Mouse (Mus musculus) embryonic stem cell, embryonic (primary cell): ENCODE data around the gene P3h4.

Experiments used
- CTCF ChIA-PET, 4 experiments: fragments of 300-600 bp in 2 of 4; fragments of 350-600 bp in 2 of 4; sonication (Branson Sonifier 250); formaldehyde crosslinking; loops; one replicate each; lab custom pipeline; 2022; ENCODE audit warnings: inconsistent platforms in 2 of 4; lab: Charles Lee
- POLR2A ChIA-PET, 4 experiments: fragments of 300-600 bp in 2 of 4; fragments of 350-600 bp in 2 of 4; sonication (Branson Sonifier 250); formaldehyde crosslinking; loops; one replicate each; lab custom pipeline; 2022; ENCODE audit warnings: antibody characterized with exemption in 4 of 4, inconsistent platforms in 1 of 4; lab: Charles Lee

P3h4 gene

DNA sequence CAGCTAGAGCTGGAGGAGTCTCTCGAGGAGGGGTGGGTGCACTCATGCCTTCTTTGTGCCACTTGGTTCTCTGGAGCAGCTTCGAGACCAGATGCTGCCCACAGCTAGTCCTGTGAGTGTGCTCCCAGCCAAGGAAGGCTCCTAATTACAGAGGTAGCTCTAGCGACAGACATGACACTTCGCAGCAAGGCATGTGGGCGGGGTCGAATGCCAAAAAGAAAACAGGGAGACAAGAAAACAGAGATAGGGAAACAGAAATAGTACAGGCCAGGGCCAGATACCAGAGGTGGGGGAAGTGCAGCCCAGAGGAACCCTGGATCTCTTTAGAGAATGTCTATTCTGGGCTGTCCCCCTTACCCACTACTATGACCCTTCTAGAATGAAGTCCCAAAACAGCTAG, 12.4 kb downstream of the P3h4 start:
- POLR2A ChIA-PET = interaction anchor here in 2 of 4 experiments (0.8 to 3.6 kb wide), 11 partner anchors 8 to 216 kb away, joined by 3 to 15 read pairs (median 4); partner anchors contain the start of genes Acly (in 1 of the 2) and Eif1 (in 1 of the 2)
- CTCF ChIA-PET = interaction anchor here in 2 of 4 experiments (0.5 to 1.4 kb wide), 4 partner anchors 9 to 79 kb away, joined by 3 to 6 read pairs (median 3); no protein-coding TSS in a partner anchor

DNA sequence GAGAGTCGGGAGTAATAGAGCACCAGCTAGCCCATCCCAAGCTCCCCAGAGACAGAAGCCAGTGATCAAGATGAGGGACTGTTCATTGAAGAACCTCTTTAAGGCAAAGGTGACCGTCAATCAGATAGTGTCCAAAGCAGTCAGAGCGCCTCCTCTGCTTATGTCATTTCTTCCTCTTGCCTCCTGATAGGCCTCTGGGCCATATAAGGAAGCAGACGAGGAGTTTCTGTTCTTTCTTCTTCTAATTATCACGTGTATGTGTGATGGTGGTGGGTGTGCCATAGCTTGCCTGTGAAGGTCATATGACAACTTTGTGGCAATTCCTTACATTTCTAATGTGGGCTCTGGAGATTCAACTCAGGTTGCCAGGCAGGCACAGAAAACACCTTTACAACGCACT, 13.8 kb downstream of the P3h4 start:
- ChIA-PET CTCF (interaction anchor here (0.6 to 1.7 kb wide), 9 partner anchors 9 to 1860 kb away, joined by 3 to 6 read pairs (median 3); partner anchors contain the start of genes Klhl11 (in 1 of the 4) and P3h4 (in 1 of the 4)), POLR2A (interaction anchor here (0.6 to 3.6 kb wide), 27 partner anchors 7 to 127 kb away, joined by 3 to 15 read pairs (median 7); partner anchors contain the start of genes Eif1 (in 3 of the 4), Acly (in 2 of the 4), Hap1 (in 2 of the 4) and P3h4 (in 2 of the 4))

DNA sequence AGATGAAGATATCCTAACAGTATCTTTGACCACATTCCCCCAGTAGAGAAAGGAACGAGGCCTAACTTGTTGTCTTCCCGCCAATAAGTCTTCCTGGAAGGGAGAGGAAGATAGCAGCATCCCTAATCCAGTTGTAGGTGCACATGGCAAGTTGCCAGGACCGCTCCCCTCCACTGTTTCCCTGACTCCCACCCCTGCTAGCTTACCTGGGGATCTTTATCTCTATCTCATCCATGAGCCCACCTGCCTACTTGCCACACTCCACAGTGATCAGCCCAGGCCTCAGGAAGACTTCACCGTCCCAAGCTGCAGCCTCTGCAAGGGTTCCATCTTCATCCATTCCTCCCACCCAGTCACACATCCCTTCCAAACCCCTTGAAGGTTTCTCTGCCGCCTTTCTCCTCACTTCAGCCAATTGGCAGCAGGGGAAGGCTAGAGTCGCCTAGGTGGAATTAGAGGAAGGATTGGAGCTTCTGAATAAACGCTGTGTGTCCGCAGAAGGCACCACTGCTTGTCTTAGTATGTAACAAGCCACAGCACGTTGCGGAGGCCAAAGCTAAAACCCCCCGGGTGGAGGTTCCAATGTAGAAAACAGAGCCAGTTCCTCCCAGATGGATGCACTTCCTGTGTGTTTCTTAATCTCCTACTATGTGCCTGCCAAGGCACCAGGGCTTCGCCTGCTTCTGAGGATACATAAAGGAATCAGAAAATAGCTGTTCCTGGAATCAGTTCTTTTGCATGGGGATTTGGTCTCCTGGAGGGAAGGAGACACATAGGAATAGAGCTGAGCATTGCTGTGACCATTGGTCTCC, 14.7 kb downstream of the P3h4 start:
- ChIA-PET CTCF (interaction anchor here (0.6 to 1.7 kb wide), 13 partner anchors 8 to 143 kb away, joined by 3 to 9 read pairs (median 3); partner anchors contain the start of genes Klhl11 (in 1 of the 4) and P3h4 (in 1 of the 4)), POLR2A (interaction anchor here (0.6 to 3.6 kb wide), 33 partner anchors 8 to 409 kb away, joined by 3 to 15 read pairs (median 6); partner anchors contain the start of genes Eif1 (in 3 of the 4), Acly (in 2 of the 4), Hap1 (in 2 of the 4) and P3h4 (in 2 of the 4))

DNA sequence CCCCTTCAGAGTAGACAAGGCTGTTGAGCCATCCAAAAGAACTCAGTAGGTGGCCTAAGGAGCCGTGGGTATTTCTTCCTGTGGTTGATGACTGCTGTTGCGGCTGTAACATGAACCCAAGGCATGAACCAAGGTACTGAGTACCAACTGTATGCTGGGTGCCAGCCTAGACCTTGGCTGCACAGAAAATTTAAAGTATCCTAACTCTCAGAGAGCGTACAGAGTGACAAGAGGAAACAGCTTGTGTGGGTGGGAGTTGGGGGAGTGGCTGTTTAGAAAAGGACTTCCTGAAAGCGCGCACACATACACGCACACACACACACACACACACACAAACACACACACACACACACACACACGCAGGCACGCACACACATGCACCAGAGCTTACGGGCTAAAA, 15.3 kb downstream of the P3h4 start:
- ChIA-PET POLR2A (interaction anchor here in 3 of 4 experiments (0.6 to 3.6 kb wide), 19 partner anchors 8 to 410 kb away, joined by 3 to 15 read pairs (median 6); partner anchors contain the start of genes P3h4 (in 2 of the 3), Acly (in 1 of the 3), Eif1 (in 1 of the 3) and Fkbp10 (in 1 of the 3)), CTCF (interaction anchor here in 3 of 4 experiments (0.6 to 1.7 kb wide), 6 partner anchors 8 to 26 kb away, joined by 3 to 8 read pairs (median 4); partner anchors contain the start of gene P3h4 (in 1 of the 3))

DNA sequence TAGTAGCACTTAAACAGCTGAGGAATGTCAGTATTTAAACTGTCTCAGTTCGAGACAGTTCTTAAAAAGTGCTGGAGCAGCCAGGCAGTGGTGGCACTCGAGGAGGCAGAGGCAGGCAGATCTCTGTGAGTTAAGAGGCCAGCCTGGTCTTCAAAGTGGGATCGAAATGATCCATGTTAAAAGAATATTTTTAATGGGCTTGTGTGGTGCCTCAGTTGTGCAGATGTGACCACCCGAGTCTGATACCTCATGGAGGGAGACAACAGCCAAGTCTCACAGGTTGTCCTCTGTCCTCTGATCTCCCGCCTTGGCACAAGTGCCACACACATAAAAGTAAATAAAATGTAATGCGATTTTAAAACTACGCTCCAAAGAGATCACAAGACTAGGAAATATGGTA, 16.1 kb downstream of the P3h4 start:
- CTCF ChIA-PET = interaction anchor here in 1 of 4 experiments (2.6 kb wide), 1 partner anchor 10 kb away, joined by 23 read pairs; no protein-coding TSS in a partner anchor
- POLR2A ChIA-PET = interaction anchor here (0.9 to 19.0 kb wide), 21 partner anchors 9 to 541 kb away, joined by 3 to 626 read pairs (median 32); partner anchors contain the start of genes Eif1 (in 2 of the 4), Fkbp10 (in 2 of the 4), Hap1 (in 2 of the 4) and P3h4 (in 2 of the 4)

DNA sequence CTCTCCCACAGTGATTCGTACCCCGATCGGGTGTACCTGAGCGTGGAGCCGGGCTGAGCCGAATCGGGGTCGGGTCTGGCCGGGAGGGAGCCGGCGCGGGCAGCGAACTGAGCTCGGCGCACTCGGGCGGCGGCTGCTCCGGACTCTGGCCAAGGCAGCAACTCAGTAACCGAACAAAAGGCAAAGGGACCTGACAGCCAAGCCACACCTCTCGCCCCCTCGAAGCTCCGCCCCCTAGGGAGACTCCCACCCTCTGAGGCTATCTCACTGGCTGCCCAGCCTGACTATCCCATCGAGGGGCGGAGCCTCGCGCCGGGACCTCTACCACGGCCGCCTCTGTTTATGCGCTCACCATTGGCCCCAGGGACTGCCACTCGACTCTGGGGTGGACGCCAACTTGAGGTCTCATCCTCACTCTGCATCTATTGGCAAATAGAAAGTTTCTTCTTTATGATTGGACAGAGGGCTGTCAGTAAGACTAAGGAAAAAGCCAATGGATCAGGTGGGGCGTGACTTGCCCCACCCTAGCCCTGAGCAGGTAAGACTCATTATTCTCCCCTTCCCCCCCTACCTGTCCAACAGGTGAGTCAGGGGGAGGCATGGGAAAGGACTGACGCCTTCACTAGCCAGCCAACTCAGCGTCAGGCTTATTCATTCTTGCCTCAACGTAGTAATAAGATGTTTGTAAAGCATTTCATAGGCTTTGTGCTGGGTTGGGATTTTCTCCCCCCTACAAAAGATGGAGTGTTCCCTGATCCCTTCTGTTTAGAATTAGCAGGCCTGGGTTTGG, 16.8 kb downstream of the P3h4 start, which contains the start of gene Jup:
Gene Jup (minus strand): TSS at position 164 of the 790 bp plus-strand sequence.
- ChIA-PET CTCF (interaction anchor here (0.5 to 3.6 kb wide), 48 partner anchors 10 to 1611 kb away, joined by 3 to 24 read pairs (median 3); partner anchors contain the start of genes P3h4 (in 3 of the 4), Acly (in 1 of the 4), Dnajc7 (in 1 of the 4) and Fkbp10 (in 1 of the 4)), POLR2A (interaction anchor here (0.5 to 19.0 kb wide), 118 partner anchors 8 to 1717 kb away, joined by 3 to 626 read pairs (median 5); partner anchors contain the start of genes Acly (in 3 of the 4), Eif1 (in 3 of the 4), Hap1 (in 3 of the 4) and Klhl11 (in 3 of the 4))

DNA sequence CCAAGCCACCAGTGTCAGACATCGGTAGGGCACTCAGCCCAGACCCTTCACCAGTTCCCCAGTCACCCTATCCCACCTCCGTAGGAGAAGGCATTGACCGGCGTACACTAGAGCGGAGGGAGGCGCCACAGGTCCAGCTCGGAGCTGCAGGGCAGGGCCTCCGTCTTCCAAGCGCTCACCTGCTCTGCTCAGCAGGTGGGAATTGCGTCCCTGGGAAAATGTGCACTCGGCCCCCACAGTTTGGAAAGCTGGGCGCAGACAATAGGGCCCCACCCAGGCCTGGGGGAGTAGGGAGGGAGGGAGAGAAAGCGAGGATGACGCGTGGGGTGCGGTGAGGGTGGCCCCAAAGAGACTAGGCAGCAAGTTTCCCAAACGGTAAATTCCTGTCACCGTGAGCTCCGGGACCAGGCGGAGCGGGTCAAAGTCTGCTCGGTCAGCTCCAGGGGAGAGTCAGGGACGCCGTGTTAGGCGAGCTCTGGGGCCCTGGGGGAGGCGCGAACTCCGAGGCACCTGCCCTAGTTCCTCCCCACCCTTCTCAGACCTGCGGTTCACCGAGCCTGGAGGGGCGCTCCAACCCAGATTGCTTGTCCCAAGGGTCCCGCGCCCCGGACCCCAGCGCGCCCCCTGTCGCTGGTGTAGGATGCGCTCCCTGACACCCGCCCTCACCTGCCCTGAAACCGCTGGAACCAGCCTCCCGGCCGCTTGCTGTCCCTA, 17.6 kb downstream of the P3h4 start:
- ChIA-PET POLR2A (interaction anchor here (0.5 to 19.0 kb wide), 120 partner anchors 9 to 1591 kb away, joined by 3 to 626 read pairs (median 5); partner anchors contain the start of genes Acly (in 3 of the 4), Eif1 (in 3 of the 4), Hap1 (in 3 of the 4) and Klhl11 (in 3 of the 4)), CTCF (interaction anchor here (0.5 to 3.6 kb wide), 46 partner anchors 9 to 1610 kb away, joined by 3 to 24 read pairs (median 3); partner anchors contain the start of genes P3h4 (in 3 of the 4), Dnajc7 (in 1 of the 4), Fkbp10 (in 1 of the 4) and Kcnh4 (in 1 of the 4))

DNA sequence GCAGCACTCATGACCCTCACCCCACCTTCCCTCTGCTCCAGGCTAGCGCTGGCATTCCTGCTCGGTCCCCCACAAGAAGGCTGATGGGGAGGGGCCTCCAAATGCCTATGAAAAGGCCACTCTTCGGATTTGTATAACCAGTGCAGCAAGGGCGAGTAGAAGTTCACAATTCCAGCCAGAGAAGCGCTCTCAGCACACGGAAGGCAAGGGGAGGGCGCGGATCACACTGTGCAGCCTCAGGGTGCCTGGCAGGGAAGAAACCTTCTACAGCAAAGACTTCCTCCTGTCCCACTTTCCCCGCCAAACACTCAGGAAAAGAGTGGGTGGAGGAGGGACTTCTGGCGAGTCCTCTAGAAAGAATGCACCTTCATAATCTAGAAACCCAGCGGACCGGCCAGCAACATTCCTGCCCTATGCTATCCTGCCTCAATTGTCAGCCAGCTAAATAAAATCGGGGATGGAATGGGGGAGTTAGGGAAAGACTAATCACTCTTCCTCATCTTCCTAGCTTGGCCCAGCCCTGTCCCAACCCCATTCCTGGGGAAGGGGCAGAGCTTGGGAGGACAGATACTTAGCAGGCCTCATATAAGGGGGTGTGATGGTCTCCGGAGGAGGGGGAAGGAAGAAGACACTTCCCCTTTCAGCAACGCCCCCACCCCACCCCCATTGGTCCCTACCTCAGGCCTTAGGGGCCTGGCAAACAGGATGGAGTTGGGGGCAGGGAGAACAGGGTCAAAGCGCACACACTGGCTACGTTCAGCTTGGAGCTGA, 18.6 kb downstream of the P3h4 start:
- ChIA-PET POLR2A (interaction anchor here (0.5 to 19.0 kb wide), 78 partner anchors 9 to 1441 kb away, joined by 3 to 626 read pairs (median 6); partner anchors contain the start of genes Eif1 (in 3 of the 4), Hap1 (in 3 of the 4), P3h4 (in 3 of the 4) and Acly (in 2 of the 4)), CTCF (interaction anchor here in 3 of 4 experiments (0.6 to 4.3 kb wide), 29 partner anchors 8 to 343 kb away, joined by 3 to 24 read pairs (median 5); partner anchors contain the start of genes P3h4 (in 2 of the 3), Dnajc7 (in 1 of the 3) and Klhl11 (in 1 of the 3))

DNA sequence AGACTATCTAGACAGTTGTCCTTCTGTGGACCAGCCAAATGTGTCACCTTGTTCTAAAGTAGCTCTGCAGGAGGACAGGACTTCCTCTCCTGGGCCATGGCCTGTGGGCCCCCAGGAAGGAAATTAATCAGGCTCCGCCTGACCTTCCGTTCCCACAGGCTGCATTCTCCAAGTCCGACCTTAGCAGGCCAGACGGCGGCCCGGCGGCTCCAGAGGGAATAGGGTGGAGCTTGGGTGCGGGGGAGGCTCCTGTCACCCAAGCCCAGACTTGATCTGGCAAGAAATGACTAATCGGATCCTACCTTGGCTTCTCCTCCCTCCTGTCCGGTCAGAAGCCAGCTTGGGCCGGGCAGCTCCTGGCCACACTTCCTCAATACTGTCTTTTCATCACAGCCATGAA, 19.4 kb downstream of the P3h4 start:
- ChIA-PET CTCF (interaction anchor here in 3 of 4 experiments (0.6 to 4.3 kb wide), 19 partner anchors 9 to 1653 kb away, joined by 3 to 24 read pairs (median 4); partner anchors contain the start of genes Dnajc7 (in 1 of the 3), Klhl11 (in 1 of the 3) and P3h4 (in 1 of the 3)), POLR2A (interaction anchor here (0.5 to 19.0 kb wide), 63 partner anchors 9 to 575 kb away, joined by 3 to 626 read pairs (median 5); partner anchors contain the start of genes Eif1 (in 3 of the 4), Acly (in 2 of the 4), Fkbp10 (in 2 of the 4) and Hap1 (in 2 of the 4))

DNA sequence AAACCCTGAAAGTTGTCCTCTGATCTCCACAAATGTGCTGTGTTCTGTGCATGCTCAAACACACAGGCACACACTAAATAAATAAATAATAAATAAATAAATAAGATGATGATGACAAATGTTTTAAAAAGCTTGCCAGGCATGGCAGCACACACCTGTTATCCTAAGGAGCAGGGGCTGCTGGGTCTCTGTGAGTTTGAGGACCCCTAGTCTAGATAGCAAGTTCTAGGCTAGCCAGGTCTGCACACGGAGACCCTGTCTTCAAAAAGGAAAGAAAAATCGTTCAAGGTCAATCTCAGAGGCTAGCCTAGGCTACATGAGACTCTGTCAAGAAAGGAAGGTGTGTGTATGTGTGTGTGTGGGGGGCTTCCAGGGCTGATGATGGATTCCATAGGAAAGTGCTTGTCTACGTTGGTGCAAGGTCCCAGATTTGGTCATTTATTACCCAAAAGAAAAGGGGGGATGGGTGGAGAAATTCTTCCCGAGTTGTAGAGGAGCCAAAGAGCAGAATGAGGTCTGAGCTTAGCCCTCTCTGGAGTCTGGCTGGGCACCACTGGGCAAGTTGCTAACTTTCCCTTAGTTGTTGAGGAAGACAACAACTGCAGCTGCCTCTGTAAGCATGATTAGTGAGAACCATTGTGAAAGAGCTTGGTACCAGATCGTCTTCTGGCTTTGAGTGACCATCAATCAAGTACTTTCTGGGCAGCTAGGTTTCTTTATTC, 20.1 kb downstream of the P3h4 start:
- CTCF ChIA-PET = interaction anchor here in 2 of 4 experiments (0.6 to 4.3 kb wide), 20 partner anchors 8 to 317 kb away, joined by 3 to 24 read pairs (median 3); partner anchors contain the start of genes Dnajc7 (in 1 of the 2), Klhl11 (in 1 of the 2) and P3h4 (in 1 of the 2)

DNA sequence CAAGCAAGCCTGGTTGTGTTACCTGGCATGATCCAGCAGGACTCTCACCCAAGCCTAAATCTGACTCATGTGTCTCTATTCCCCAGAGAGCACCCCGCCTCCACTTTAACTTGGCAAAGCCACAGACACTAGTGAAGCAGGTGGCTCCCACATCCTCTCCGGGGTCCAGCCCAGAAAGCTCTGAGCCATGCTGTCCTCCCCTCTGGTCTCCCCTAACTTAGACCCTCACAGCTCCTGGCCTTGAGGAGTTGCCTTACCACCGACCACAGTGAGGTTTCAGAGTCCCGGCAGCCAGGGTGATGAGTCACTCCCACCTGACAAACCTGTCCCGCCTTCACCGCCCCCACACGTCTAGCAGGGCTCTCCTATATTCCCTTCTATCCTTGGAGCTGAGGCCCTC, 20.9 kb downstream of the P3h4 start:
- POLR2A ChIA-PET = interaction anchor here (1.1 to 19.0 kb wide), 17 partner anchors 9 to 546 kb away, joined by 3 to 626 read pairs (median 51); partner anchors contain the start of genes Eif1 (in 2 of the 4), Fkbp10 (in 2 of the 4), P3h4 (in 2 of the 4) and Hap1 (in 1 of the 4)
- CTCF ChIA-PET = interaction anchor here in 2 of 4 experiments (0.8 to 4.3 kb wide), 5 partner anchors 9 to 67 kb away, joined by 3 to 18 read pairs (median 3); no protein-coding TSS in a partner anchor

More for the DNA sequence above, 20.1 kb downstream of the P3h4 start:
- POLR2A ChIA-PET = interaction anchor here (0.5 to 19.0 kb wide), 51 partner anchors 8 to 545 kb away, joined by 3 to 626 read pairs (median 6); partner anchors contain the start of genes Eif1 (in 3 of the 4), Acly (in 2 of the 4), Fkbp10 (in 2 of the 4) and Hap1 (in 2 of the 4)

DNA sequence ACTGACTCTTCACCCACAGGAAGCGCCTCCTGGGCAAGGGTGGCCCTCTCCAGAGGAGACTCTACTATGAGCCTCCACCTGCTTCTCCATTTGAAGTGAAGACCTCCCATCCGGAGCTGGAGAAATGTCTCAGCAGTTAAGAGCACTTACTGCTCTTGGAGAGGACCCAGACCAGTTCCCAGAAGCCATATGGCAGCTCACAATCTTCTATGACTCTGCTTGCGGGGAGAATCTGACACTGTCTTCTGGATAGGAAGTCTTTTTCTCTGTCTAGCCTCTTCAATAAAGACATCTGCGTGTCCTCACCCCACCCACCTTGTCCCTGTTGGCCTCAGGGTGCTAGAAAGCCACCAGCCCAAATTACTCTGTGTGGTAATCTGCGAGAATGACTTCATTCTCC, 21.7 kb downstream of the P3h4 start:
- ChIA-PET POLR2A (interaction anchor here (0.9 to 19.0 kb wide), 17 partner anchors 8 to 546 kb away, joined by 3 to 626 read pairs (median 6); partner anchors contain the start of genes Eif1 (in 2 of the 4), Acly (in 1 of the 4), Fkbp10 (in 1 of the 4) and Hap1 (in 1 of the 4)), CTCF (interaction anchor here in 2 of 4 experiments (0.8 to 4.3 kb wide), 4 partner anchors 10 to 15 kb away, joined by 3 to 18 read pairs (median 3); no protein-coding TSS in a partner anchor)

DNA sequence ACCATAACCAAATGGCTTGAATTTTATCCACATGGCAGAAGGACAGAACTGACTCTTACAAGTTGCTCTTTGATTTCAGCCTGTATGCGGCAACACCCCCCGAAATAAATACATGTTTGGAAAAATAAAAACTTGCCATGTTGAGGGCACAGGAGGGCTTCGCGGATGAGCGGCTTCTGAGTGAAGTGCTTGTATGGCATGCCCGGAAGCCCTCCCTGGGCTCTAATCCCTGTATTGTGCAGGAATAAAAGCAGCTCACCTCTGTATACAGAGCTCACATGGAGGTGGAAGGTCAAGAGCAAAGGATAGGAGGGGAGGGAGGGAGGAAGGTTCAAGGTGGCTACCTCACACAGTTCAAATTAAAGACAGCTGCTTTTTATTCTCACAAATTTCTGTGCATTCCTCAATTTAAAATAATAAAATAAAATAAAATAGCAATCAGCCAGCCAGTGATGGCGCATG, 22.7 kb downstream of the P3h4 start:
- ChIA-PET POLR2A (interaction anchor here (0.6 to 19.0 kb wide), 28 partner anchors 7 to 548 kb away, joined by 3 to 626 read pairs (median 6); partner anchors contain the start of genes Acly (in 2 of the 4), Eif1 (in 2 of the 4), Fkbp10 (in 2 of the 4) and Hap1 (in 2 of the 4)), CTCF (interaction anchor here in 3 of 4 experiments (0.6 to 4.3 kb wide), 10 partner anchors 9 to 1414 kb away, joined by 3 to 18 read pairs (median 4); partner anchors contain the start of genes P3h4 (in 2 of the 3) and Krt19 (in 1 of the 3))
